Mouse (Mus musculus) testis, postnatal 10 days (tissue): Measurements from ENCODE around the gene Arhgef2.

Experiments
- DNase-seq: peaks from one replicate; pipeline ENCODE4 v3.0.0; 2021; ENCODE audit warnings: low spot score

The Arhgef2 gene

DNA sequence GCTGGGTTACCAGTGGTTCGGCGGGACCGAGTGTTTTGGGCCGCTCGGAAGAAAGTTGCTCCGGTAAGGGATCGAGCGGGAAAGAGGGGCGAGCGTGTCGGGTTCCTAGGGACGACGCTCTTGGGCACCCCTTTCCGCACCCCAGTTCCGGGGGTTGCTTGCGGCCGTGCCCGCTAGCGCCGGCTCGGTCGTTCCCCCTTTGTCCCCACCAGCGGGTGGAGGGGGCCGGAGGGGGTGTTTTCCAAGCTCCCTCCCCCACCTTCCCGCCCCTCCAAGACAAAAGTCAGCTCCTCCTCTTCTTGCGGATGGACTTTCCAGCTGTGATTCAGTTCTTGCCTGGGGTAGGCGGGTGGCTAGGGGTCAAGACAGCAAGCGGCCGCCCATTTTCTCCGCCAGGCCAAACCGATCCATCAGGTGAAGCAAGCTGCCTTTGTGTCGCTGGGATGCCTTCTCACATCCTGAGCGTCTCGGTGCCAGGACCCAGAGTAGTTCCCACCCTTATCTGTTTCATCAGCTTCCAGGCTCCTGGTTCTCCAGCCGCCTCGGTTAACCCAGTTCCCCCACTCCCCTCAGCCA lies 15.9 kb downstream of the Arhgef2 start:
- peak; percentile 66 for DNase-seq

- no peak for DNase-seq
Observed at GRCm38 (mm10) chr3:88622113-88622940, 16.6 kb downstream of the Arhgef2 start.

DNA sequence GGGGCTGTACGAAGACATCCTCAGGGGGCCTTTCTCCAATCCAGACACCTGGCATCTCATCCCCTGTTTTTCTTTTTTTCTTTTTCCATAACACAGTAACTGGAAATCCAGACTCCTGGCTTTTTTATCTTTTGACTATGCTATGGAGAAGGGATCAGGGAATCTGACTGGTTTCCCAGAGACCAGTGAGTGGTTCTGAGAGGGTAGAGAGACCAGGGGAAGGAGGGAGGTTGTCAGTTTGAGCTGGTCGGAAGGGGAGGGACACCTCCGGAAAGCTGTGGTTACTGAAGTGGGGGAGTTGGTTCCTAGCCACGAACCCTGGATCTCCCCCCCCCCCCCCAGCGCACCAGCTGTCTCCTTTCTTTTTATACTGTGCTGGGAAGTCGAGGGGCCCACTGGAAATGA lies 17.2 kb downstream of the Arhgef2 start:
- DNase-seq: no peak

DNA sequence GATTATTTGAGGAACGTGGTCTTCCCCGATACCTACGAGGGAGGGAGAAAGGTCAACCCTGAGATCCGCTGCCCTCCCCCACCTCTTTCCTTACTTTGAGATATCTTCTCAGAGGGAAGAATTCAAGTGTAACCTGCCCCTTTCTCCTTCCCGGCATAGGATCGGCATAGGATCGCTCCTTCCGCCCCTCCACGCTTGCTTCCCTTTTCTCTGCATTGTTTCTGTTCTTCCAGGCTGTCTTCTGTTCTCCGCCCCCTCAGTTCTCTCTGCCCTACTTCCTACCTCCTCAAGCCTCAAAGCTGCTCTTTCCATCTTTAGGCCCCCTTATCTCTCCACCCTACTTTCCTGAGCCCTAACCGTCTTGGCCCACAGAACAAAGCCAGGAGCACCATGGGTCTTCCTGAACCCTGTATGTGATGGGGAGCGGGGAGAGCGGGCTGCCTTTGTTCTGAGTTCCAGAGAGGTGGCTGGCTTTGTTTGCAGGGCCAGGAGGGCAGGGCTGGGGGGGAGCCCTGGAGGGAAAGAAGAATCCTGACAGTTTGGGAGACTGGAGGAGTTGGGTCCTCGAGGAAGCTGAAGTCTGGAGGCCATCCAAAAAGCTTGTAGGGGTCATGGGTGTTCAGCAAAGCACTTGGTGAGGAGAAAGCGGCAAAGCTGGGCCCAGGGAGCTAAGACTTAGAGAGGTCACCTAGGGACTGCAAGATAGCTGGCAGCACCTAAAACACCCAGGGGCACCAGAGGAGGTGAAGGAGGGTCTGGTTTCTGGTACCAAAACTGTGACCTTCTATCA lies 17.8 kb downstream of the Arhgef2 start:
- DNase-seq: no peak

DNA sequence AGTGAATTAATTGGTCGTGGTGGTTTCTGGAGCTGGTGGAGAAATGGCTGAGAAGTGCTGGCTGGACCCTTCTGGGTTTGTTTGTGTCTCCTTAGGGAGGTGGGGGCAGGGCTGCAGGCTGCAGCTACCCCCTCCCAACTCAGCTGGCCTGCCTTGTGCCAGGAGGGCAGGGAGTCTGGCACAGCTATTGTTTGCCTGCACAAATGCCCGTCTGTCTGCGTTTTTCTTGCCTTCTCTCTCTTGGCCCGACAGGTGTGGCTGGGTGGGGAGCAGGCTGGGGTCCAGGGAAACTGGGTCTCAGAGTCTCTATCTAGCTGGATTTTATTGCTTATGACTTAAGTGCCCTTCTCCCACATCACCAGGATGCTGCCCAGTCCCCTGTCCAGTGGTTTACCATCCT lies 18.6 kb downstream of the Arhgef2 start:
- DNase-seq: no peak

DNA sequence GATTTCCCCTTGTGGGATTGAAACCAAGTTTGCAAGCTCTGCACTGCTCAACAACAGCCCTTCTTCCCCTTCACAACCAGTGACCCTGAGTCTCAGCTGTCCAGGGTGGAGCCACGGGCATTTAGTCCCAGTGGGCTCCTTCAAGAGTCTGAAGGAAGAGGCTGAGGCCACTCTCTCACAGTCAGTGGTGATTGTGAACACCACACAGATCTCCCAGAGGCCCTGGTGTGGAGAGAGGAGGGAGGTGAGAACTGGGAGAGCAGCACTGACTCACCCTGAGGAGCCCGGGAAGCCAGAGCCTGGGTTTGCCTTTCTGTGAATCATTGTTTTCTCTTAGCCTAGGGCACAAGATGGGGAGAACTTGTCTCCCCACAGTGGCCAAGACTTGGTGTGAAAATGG lies 19.2 kb downstream of the Arhgef2 start:
- no peak for DNase-seq

GRCm38 (mm10) chr3:88625531-88625930 lies 19.8 kb downstream of the Arhgef2 start:
- no peak for DNase-seq

- DNase-seq: no peak
Observed at GRCm38 (mm10) chr3:88626316-88626715, 20.6 kb downstream of the Arhgef2 start.

- no peak for DNase-seq
Observed at GRCm38 (mm10) chr3:88627114-88627513, 21.3 kb downstream of the Arhgef2 start.

DNA sequence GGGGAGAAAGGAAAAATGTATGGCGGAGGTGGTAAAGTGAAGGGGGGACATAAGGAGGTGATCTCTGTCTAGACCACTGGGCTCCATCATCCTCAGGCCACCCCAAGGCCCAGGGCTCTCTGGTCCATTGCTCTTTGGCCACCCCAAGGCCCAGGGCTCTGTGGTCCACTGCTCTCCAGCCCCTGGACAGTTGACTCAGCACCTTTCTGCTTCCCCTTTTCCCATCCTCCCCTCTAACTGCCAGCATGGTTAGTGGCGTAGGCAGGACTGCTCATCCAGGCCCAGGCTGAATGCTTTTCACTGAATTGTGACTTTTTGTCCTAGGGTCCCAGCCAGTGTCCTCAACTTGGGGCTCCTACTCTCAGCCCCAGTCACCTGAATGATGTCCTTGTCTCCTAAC lies 21.8 kb downstream of the Arhgef2 start:
- DNase-seq: no peak

- DNase-seq: no peak
Observed at GRCm38 (mm10) chr3:88628766-88629165, 23.0 kb downstream of the Arhgef2 start.

- no peak for DNase-seq
Observed at GRCm38 (mm10) chr3:88629244-88629643, 23.5 kb downstream of the Arhgef2 start.

- no peak for DNase-seq
Observed at GRCm38 (mm10) chr3:88630018-88630417, 24.3 kb downstream of the Arhgef2 start.

GRCm38 (mm10) chr3:88630849-88631341 lies 25.1 kb downstream of the Arhgef2 start:
- DNase-seq: no peak

DNA sequence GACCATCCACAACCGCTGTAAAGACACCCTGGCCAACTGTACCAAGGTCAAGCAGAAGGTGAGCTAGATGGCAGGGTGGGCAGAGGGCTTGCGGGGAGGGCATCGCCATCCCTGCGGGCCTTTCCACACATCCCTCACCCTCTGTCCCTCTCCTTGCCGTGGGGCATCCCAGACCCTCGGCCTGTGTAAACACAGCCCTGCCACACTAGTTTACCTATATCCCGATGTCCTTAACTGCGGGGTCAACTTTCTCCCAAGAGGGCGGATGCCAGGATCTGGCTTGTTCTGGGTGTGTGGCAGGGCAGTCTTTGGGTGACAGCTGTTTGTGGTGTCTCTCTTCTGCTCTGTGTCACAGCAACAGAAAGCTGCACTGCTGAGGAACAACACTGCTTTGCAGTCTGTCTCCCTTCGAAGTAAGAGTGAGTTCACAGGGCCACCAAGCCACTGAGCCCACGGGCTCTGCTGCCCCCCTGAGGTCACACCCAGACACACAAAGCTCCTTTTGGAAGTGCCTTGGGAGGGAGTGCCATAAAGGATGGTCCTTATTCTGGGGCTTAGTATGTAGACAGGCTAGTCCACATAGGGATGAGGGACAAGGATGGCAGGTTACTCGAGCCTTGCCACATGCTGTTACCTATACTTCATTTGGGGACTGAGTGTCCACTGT lies 26.3 kb downstream of the Arhgef2 start:
- no peak for DNase-seq

DNA sequence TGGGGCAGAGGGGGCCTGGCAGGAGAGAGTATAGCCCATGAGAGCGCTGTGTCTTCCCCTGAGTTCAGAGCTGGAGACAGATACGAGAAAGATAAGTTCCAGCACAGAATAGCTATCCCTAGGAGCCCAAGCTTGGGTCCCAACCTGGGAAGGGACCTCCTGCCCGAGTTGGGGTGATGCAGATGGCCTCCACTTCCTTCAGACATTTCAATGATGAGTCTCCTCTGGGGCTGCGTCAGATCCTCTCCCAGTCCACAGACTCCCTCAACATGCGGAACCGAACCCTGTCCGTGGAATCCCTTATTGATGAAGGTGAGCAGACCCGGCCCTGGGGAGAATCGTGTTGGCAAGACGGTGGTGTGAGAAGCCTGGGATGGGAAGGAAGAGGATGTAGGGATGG lies 27.3 kb downstream of the Arhgef2 start:
- DNase-seq: no peak

DNA sequence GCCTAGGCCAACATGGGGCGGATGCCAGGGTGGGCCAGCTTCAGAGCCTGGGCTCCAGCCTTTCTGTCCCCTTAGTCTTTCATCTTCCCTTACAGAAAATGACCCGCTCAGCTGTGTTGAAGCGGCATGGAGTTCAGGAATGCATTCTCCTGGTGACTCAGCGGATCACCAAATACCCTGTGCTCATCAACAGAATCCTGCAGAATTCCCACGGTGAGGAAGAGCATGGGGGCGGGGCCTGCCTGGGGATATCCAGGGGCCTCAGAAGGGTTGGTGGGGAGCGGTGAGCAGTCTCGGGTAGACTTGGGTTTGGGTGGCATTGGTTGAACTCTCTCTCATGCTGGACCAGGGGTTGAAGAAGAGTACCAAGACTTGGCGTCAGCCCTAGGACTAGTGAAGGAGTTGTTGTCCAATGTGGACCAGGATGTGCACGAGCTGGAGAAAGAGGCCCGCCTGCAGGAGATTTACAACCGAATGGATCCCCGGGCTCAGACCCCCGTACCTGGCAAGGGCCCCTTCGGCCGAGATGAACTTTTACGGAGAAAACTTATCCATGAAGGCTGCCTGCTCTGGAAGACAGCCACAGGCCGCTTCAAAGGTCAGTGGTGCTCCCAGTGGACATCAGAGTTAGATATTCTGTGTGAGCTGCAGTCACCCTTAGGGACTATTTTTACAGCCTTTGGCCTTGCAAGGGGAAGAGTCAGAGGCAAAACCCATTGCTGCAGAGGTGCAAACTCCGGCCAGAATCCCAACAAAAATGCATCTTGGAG lies 29.9 kb downstream of the Arhgef2 start:
- DNase-seq: no peak

DNA sequence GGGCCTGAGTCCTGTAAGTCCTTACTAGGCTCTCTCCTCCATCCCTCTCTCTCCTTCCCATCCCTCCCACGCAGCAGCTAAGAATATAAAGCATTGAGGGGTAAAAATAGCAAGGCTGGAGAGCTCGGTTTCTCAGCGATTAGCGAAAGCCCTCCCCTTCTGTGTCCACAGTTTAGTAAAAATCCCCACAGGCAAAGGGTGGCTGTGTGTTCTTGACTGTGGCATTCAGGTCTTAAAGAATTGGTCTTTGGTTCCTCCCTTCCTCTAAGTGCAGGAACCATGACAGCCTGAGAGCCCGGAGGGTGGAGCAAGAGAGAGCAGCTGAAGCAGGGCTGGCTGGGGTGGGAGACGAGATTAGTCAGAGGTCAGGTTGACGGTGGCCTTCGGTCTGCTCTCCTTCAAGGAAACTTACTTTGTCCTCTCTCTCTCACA lies 30.8 kb downstream of the Arhgef2 start:
- no peak for DNase-seq

DNA sequence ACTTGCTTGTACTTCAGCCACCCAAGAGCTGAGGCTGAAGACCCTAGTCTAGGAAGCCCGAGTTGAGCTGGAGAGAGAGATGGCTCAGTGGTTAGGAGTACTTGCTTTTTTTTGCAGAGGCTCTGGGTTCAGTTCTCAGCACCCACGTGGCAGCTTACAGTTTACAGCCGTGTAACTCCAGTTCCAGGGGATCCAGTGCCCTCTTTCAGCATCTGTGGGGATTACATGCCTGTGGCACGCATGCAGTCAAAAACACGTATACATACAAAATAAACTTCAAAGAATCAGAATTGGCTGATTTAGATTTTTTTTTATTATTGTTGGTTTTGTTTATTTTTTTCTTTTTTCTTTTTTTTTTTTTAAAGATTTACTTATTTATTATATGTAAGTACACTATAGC lies 31.4 kb downstream of the Arhgef2 start:
- no peak for DNase-seq

- DNase-seq: no peak
Observed at GRCm38 (mm10) chr3:88639239-88639638, 33.5 kb downstream of the Arhgef2 start.

DNA sequence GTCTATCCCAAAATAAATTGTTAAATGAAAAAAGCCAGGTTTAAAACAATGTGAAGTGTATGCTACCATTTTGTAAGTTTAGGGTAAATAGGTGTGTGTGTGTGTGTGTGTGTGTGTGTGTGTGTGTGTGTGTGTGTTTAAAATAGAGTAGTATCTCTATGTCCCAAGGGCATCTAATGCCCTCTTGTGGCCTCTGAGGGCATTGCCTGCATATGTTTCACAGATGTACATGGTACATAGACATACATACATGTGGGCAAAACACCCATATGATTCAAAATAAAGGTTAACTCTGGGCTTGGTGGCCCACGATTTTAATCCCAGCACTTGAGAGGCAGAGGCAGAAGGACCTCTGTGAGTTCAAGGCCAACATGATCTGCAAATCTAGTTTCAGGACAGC lies 34.9 kb downstream of the Arhgef2 start:
- DNase-seq: peak; percentile 62
